Mouse (Mus musculus): ENCODE measurements around the gene Myo1g. TPM values are rescaled to one million over a fixed set of nuclear protein-coding genes. Genes with fewer than 3 reads are reported as not detected.
"Not testable (repeated sequence)": the region's sequence is repeated elsewhere in the genome, so short reads cannot be mapped to it uniquely, and the experiment has no call there.

Gene Myo1g
- total and polyA plus RNA-seq, 2 experiments from 2014 or later: 0.62 to 1.5 TPM

GRCm38 (mm10) chr11:6527256-6528185, 6.8 kb upstream of the Myo1g start:
- WGBS: 18% methylated on average over 10 of the region's 10 CpGs
- ATAC-seq (ENCODE audit: low FRiP score) (peak; percentile 41; the same call in 1 of the 2 replicates), DNase-seq (ENCODE audit: low spot score) (no peak)
- Histone ChIP-seq H3K4me2 (ENCODE audit: low read depth, low read length, poor library complexity, severe bottlenecking) (peak overlapping the region; percentile 85), H3K27me3 (ENCODE audit: insufficient read depth, low read length) (no peaks in the 10 kb centered on the region), H3K4me3 (ENCODE audit: low read depth, low read length) (peak overlapping the region; percentile 51), H3K36me3 (ENCODE audit: insufficient read depth, low read length) (peaks cover 19% of the 10 kb centered on the region), H3K9me3 (ENCODE audit: low read length) (no peaks in the 10 kb centered on the region), H3K4me1 (ENCODE audit: insufficient read depth, low read length) (no peaks in the 10 kb centered on the region), H3K27ac (ENCODE audit: low read depth, low read length) (peak overlapping the region; percentile 81), H3K9ac (replicated peaks; ENCODE audit: low read length, poor library complexity, severe bottlenecking) (peak overlapping the region; percentile 75)
- TF ChIP-seq CTCF (IDR thresholded peaks at IDR 0.05): no peak

- not testable (repeated sequence) for ATAC-seq (ENCODE audit: low FRiP score); H3K4me3 ChIP-seq (ENCODE audit: low read depth, low read length); H3K9me3 ChIP-seq (ENCODE audit: low read length); DNase-seq (ENCODE audit: low spot score); H3K4me1 ChIP-seq (ENCODE audit: insufficient read depth, low read length); H3K27me3 ChIP-seq (ENCODE audit: insufficient read depth, low read length); H3K27ac ChIP-seq (ENCODE audit: low read depth, low read length); H3K9ac ChIP-seq (replicated peaks; ENCODE audit: low read length, poor library complexity, severe bottlenecking)
- peak overlapping the region; percentile 85 for H3K4me2 ChIP-seq (ENCODE audit: low read depth, low read length, poor library complexity, severe bottlenecking)
- peaks cover 19% of the 10 kb centered on the region for H3K36me3 ChIP-seq (ENCODE audit: insufficient read depth, low read length)
- 70% methylated on average over 9 of the region's 16 CpGs for WGBS
Measured at GRCm38 (mm10) chr11:6526526-6527255, 5.9 kb upstream of the Myo1g start.

- peaks cover 19% of the 10 kb centered on the region for H3K36me3 ChIP-seq (ENCODE audit: insufficient read depth, low read length)
- H3K27me3 ChIP-seq (ENCODE audit: insufficient read depth, low read length): no peaks in the 10 kb centered on the region
- ATAC-seq (ENCODE audit: low FRiP score) (no peak), DNase-seq (ENCODE audit: low spot score) (no peak)
- H3K4me2 ChIP-seq (ENCODE audit: low read depth, low read length, poor library complexity, severe bottlenecking): no peak overlapping the region
- no peaks in the 10 kb centered on the region for H3K9me3 ChIP-seq (ENCODE audit: low read length)
- TF ChIP-seq CTCF (IDR thresholded peaks at IDR 0.05): no peak
- 39% methylated on average over 1 of the region's 1 CpGs for WGBS
- no peak overlapping the region for H3K4me3 ChIP-seq (ENCODE audit: low read depth, low read length)
- no peak overlapping the region for H3K27ac ChIP-seq (ENCODE audit: low read depth, low read length)
- H3K9ac ChIP-seq (replicated peaks; ENCODE audit: low read length, poor library complexity, severe bottlenecking): no peak overlapping the region
- no peaks in the 10 kb centered on the region for H3K4me1 ChIP-seq (ENCODE audit: insufficient read depth, low read length)
Measured at GRCm38 (mm10) chr11:6525241-6525640, 4.5 kb upstream of the Myo1g start.

GRCm38 (mm10) chr11:6524880-6525238, 4.1 kb upstream of the Myo1g start:
- DNase-seq (ENCODE audit: low spot score): no peak
- WGBS: 88% methylated on average over 4 of the region's 4 CpGs
- H3K9me3 ChIP-seq (ENCODE audit: low read length): no peaks in the 10 kb centered on the region
- ATAC-seq (ENCODE audit: low FRiP score): no peak
- no peaks in the 10 kb centered on the region for H3K4me1 ChIP-seq (ENCODE audit: insufficient read depth, low read length)
- no peak overlapping the region for H3K27ac ChIP-seq (ENCODE audit: low read depth, low read length)
- H3K4me2 ChIP-seq (ENCODE audit: low read depth, low read length, poor library complexity, severe bottlenecking): no peak overlapping the region
- no peak for TF ChIP-seq CTCF (IDR thresholded peaks at IDR 0.05)
- no peak overlapping the region for H3K4me3 ChIP-seq (ENCODE audit: low read depth, low read length)
- no peak overlapping the region for H3K9ac ChIP-seq (replicated peaks; ENCODE audit: low read length, poor library complexity, severe bottlenecking)
- H3K36me3 ChIP-seq (ENCODE audit: insufficient read depth, low read length): peaks cover 19% of the 10 kb centered on the region
- H3K27me3 ChIP-seq (ENCODE audit: insufficient read depth, low read length): no peaks in the 10 kb centered on the region

- WGBS: 92% methylated on average over 8 of the region's 8 CpGs
- TF ChIP-seq CTCF (IDR thresholded peaks at IDR 0.05): no peak
- Histone ChIP-seq H3K27me3 (ENCODE audit: insufficient read depth, low read length) (no peaks in the 10 kb centered on the region), H3K4me1 (ENCODE audit: insufficient read depth, low read length) (no peaks in the 10 kb centered on the region), H3K27ac (ENCODE audit: low read depth, low read length) (no peak overlapping the region), H3K9ac (replicated peaks; ENCODE audit: low read length, poor library complexity, severe bottlenecking) (no peak overlapping the region), H3K4me3 (ENCODE audit: low read depth, low read length) (no peak overlapping the region), H3K36me3 (ENCODE audit: insufficient read depth, low read length) (peaks cover 19% of the 10 kb centered on the region), H3K9me3 (ENCODE audit: low read length) (no peaks in the 10 kb centered on the region), H3K4me2 (ENCODE audit: low read depth, low read length, poor library complexity, severe bottlenecking) (no peak overlapping the region)
- DNase-seq (ENCODE audit: low spot score) (no peak), ATAC-seq (ENCODE audit: low FRiP score) (no peak)
Measured at GRCm38 (mm10) chr11:6524165-6524879, 3.6 kb upstream of the Myo1g start.

Measured in midbrain, postnatal 0 days (tissue).